Mouse (Mus musculus): ENCODE data around the gene Cdadc1. TPM values are rescaled to one million over a fixed set of nuclear protein-coding genes. Genes with fewer than 3 reads are reported as not detected.
"Not testable (repeated sequence)": the region's sequence is repeated elsewhere in the genome, so short reads cannot be mapped to it uniquely, and the experiment has no call there.

The Cdadc1 gene
- polyA plus RNA-seq, 1 experiment from 2014 or later: 35.2 TPM

DNA sequence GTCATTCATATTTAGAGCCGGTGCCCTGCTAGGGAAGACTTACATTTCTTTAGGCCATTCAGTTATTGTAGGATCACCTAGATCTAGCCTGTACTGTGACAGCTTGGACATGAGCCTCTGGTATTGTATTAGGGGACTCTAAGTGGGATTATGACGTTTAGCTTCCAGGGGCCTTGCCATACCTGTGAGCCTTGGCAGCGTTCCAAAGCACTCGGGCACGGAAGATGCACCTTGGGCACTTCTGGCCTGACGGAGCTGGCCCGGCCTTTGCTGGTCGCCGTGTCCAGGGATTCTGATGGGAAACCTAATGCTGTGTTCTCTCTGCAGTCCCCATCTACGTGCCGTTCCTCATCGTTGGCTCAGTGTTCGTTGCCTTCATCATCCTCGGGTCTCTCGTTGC, 31.5 kb upstream of the Cdadc1 start:
- Histone ChIP-seq H3K27me3 (peaks cover 22% of the 10 kb centered on the region), H3K4me2 (replicated peaks) (no peak overlapping the region), H3K4me1 (peaks cover 35% of the 10 kb centered on the region), H3K36me3 (0 out of 2 replicates have a peak, but pooled peaks cover 2% of the 10 kb centered on the region), H3K27ac (no peak overlapping the region), H3K4me3 (no peak overlapping the region), H3K9me3 (replicated peaks) (no peaks in the 10 kb centered on the region), H3K9ac (no peak overlapping the region)
- WGBS: 89% methylated on average over 15 of the region's 15 CpGs
- no peak for ATAC-seq (ENCODE audit: low FRiP score)

DNA sequence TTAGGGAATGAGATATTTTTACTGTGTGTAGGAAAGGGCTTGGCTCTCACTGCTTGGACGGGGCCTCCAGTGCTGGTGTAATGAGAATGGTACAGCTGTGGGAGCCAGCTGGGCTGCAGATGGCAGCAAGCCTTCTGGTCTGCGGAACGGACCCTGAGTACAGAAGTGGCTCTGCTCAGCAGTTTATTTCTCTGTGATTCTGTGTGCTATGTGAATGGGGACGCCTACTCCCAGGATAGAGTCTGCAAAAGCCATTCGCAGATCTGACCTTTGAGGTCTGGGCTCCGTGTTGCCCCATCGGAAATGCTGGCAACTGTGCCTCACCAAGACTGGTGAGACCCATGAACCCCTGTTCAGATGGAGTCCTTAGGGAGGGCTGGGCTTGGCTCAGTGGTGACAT, 30.1 kb upstream of the Cdadc1 start:
- Histone ChIP-seq H3K4me2 (replicated peaks) (peak overlapping the region; percentile 67), H3K27ac (peak overlapping the region; percentile 48), H3K27me3 (peaks cover 34% of the 10 kb centered on the region), H3K9ac (peak overlapping the region; percentile 45), H3K4me3 (peak overlapping the region; percentile 60), H3K4me1 (peaks cover 35% of the 10 kb centered on the region), H3K36me3 (0 out of 2 replicates have a peak, but pooled peaks cover 2% of the 10 kb centered on the region), H3K9me3 (replicated peaks) (no peaks in the 10 kb centered on the region)
- no peak for ATAC-seq (ENCODE audit: low FRiP score)
- 44% methylated on average over 7 of the region's 7 CpGs for WGBS

DNA sequence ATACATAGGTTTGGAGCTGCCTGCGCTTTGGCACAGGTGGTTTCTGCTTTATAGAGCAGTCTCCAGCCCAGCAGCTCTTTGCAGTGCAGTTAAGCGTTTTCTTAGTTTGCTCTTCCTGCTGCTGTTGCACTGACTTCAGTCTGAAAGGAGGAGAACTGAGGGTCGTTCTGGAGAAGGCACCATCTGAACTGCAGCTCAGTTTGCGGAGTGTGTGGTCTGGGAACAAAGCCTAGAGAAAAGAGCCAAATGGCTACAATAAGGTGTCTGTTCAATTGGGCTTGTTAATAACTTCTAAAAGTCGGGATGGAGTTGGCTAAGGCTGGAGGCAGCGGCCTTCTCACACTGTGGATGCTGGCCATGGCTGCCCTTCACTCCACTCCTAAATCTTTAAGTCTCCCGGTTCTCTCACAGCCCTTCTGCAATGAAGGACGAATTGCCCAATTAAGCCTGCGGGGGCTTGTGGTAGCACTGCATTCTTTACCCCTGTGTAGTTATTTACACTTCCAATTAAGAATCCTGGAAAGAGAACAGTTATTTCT, 29.5 kb upstream of the Cdadc1 start:
- Histone ChIP-seq H3K27ac (peak overlapping the region; percentile 12; the same call in 1 of the 2 replicates), H3K27me3 (peaks cover 38% of the 10 kb centered on the region)

DNA sequence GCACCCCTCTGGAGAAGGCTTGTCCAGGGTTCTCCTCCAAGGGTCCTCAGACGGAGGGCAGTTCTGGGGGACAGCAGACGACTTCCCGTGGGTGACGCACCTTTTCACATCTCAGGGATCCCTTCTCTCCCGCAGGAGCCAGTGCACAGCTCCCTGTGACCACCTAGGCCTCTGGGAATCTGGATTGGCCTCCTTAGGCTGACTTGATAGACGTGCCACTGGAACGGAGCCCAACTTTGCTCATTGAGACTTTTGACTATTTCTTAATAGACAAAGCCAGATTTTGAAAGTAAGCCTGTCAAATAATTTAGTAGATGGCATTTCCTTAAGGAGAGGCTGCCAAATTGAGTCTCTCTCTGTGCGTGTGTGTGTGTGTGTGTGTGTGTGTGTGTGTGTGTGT, 29.0 kb upstream of the Cdadc1 start:
- H3K9ac ChIP-seq: peak overlapping the region; percentile 70
- peak overlapping the region; percentile 67 for H3K4me2 ChIP-seq (replicated peaks)
- peaks cover 42% of the 10 kb centered on the region for H3K27me3 ChIP-seq
- no peak overlapping the region; the same call in 1 of the 2 replicates for H3K27ac ChIP-seq
- H3K36me3 ChIP-seq: 0 out of 2 replicates have a peak, but pooled peaks cover 2% of the 10 kb centered on the region
- no peak for ATAC-seq (ENCODE audit: low FRiP score)
- peak overlapping the region; percentile 60 for H3K4me3 ChIP-seq
- WGBS: 35% methylated on average over 8 of the region's 8 CpGs
- H3K9me3 ChIP-seq (replicated peaks): no peaks in the 10 kb centered on the region
- peaks cover 35% of the 10 kb centered on the region for H3K4me1 ChIP-seq

More for the DNA sequence above, 29.5 kb upstream of the Cdadc1 start:
- ATAC-seq (ENCODE audit: low FRiP score): no peak
- Histone ChIP-seq H3K9me3 (replicated peaks) (no peaks in the 10 kb centered on the region), H3K9ac (peak overlapping the region; percentile 70), H3K4me2 (replicated peaks) (peak overlapping the region; percentile 67), H3K36me3 (0 out of 2 replicates have a peak, but pooled peaks cover 2% of the 10 kb centered on the region), H3K4me1 (peaks cover 35% of the 10 kb centered on the region), H3K4me3 (peak overlapping the region; percentile 60)
- 36% methylated on average over 9 of the region's 9 CpGs for WGBS

DNA sequence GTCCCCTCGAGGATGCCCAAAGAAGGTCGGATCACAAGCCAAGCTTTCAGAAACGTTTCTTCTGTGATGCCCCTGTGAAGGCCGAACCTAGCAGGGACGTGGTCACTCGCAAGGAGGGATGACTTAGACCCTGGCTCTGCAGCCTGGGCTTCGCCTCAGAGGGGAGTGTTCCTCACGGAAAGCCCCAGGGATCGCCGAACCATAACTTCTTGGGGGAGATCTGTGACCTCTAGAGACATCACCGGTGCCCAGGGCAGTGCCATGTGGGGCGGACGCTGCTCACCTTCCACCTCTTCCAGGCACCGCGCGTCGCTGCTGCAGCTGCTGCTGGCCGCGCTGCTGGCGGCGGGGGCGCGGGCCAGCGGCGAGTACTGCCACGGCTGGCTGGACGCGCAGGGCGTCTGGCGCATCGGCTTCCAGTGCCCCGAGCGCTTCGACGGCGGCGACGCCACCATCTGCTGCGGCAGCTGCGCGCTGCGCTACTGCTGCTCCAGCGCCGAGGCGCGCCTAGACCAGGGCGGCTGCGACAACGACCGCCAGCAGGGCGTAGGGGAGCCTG, 28.1 kb upstream of the Cdadc1 start:
- peak overlapping the region; percentile 67 for H3K4me2 ChIP-seq (replicated peaks)
- peak; percentile 68 for ATAC-seq (ENCODE audit: low FRiP score)
- H3K4me3 ChIP-seq: peak overlapping the region; percentile 60
- no peaks in the 10 kb centered on the region for H3K9me3 ChIP-seq (replicated peaks)
- 0 out of 2 replicates have a peak, but pooled peaks cover 2% of the 10 kb centered on the region for H3K36me3 ChIP-seq
- peaks cover 42% of the 10 kb centered on the region for H3K27me3 ChIP-seq
- WGBS: under 1% methylated on average over 51 of the region's 51 CpGs
- H3K4me1 ChIP-seq: peaks cover 35% of the 10 kb centered on the region
- H3K9ac ChIP-seq: peak overlapping the region; percentile 70
- peak overlapping the region; percentile 82 for H3K27ac ChIP-seq

DNA sequence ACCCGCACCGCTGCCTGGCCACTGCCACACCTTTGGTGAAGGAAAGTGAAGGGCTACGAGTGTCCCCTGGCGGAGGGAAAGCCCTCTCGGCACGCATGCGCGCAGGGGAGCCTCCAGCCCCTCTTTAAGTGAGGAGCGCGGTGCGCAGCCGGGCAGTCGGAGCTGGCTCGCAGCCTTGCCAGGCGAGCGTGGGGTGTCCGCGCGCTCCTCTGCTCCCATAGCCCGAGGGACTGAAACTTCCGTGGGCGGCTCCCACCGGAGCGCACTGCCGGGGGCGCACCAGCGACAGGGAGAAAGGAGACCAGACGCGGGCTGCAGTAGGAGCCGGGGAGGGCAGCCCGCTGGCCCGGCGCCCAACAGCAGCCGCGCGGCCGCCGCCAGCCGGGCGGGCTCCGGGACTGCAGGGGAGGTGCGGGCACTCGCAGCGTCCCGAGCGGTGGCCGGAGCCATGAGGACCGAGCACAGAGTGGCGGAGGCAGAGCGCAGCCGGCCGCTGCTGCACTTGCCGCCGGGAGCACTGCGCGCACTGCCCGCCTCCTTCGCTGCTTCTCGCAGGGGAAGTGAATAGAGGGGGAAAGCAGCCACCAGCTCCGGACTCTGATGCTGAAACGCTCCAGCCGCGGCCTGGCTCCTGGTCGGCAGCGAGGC, 27.5 kb upstream of the Cdadc1 start, which contains the start of gene Shisa2:
Gene Shisa2, plus strand, starts transcription at position 151 of the 648 bp plus-strand sequence.
- peak; percentile 92 for ATAC-seq (ENCODE audit: low FRiP score)

DNA sequence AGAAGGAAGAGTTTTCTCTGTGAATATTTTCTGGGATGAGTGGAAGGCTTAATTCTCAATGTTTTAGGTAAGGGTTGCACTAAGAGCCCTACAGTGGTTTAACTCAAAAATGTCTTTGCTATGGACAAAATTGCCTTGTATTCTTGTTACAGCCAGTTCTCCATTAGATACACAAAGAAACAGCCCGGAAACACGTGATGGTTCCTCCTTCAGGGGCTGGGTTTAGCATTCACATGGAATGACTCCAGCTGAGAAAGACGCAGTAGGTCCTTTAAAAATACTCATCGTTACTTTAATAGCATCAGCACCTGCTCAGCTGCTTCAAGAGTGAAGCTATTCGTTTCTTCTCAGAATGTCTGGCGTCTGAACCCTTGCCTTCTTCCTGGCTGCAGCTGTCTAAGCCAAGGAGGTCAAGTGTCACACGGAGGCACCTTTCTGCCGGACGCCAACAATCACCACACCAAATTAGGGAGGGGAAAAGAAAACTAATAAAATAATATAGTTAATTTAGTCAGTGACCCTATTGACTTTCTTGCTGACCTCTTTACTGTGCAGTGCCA, 26.6 kb upstream of the Cdadc1 start:
- H3K4me3 ChIP-seq: no peak overlapping the region
- H3K9me3 ChIP-seq (replicated peaks): no peaks in the 10 kb centered on the region
- no peak overlapping the region for H3K9ac ChIP-seq
- H3K36me3 ChIP-seq: no peaks in the 10 kb centered on the region
- WGBS: 39% methylated on average over 9 of the region's 9 CpGs
- peaks cover 42% of the 10 kb centered on the region for H3K27me3 ChIP-seq
- peaks cover 34% of the 10 kb centered on the region for H3K4me1 ChIP-seq
- H3K27ac ChIP-seq: no peak overlapping the region
- no peak for ATAC-seq (ENCODE audit: low FRiP score)
- peak overlapping the region; percentile 67; the same call in 1 of the 2 replicates for H3K4me2 ChIP-seq (replicated peaks)

More for the DNA sequence above, 27.5 kb upstream of the Cdadc1 start, which contains the start of gene Shisa2:
- Histone ChIP-seq H3K27me3 (peaks cover 42% of the 10 kb centered on the region), H3K4me1 (peaks cover 35% of the 10 kb centered on the region), H3K27ac (peak within 1 kb of the TSS; percentile 82), H3K4me2 (replicated peaks) (peak within 1 kb of the TSS; percentile 67), H3K9ac (peak within 1 kb of the TSS; percentile 70), H3K36me3 (0 out of 2 replicates have a peak, but pooled peaks cover 2% of the 10 kb centered on the region), H3K9me3 (replicated peaks) (no peaks in the 10 kb centered on the region), H3K4me3 (peak within 1 kb of the TSS; percentile 60)
- under 1% methylated on average over 60 of the region's 65 CpGs for WGBS

DNA sequence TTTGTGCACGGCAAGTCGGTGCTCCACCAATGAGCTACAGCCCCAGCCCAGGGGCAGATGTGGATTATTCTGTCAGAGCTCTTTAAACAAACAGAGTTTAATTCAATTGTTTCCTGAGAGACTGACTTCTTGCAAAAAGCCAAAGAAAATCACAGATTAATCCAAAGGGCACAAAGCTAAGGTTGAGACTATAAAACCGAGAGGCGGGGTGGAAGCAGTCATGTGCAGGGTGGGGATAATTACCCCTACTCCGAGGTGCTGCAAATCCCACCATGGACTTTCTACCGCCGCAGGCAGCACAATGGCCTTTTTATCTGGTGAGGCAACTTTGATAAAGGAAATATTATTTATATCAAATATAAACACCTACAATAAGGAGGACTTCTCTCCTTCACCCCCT, 19.0 kb upstream of the Cdadc1 start:
- 70% methylated on average over 7 of the region's 7 CpGs for WGBS
- Histone ChIP-seq H3K27me3 (no peaks in the 10 kb centered on the region), H3K4me3 (no peak overlapping the region), H3K4me1 (no peaks in the 10 kb centered on the region), H3K36me3 (no peaks in the 10 kb centered on the region), H3K9ac (no peak overlapping the region), H3K4me2 (replicated peaks) (no peak overlapping the region), H3K27ac (no peak overlapping the region), H3K9me3 (replicated peaks) (no peaks in the 10 kb centered on the region)
- no peak for ATAC-seq (ENCODE audit: low FRiP score)

DNA sequence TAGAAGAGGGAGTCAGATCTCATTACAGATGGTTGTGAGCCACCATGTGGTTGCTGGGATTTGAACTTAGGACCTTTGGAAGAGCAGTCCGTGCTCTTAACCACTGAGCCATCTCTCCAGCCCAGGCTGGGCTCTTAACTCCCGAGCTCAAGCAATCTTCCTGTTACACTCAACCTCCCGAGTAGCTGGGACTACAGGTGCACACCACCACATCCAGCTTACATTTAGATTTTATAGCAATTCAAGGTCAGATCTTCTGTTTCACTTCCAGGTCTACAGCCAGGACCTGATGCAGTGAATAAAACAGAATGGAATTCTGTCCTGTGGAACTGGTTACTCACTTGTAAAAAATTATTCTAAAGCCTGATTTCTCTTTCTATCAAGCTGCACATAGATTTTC, 16.4 kb upstream of the Cdadc1 start:
- whole genome bisulfite sequencing: 87% methylated on average over 3 of the region's 3 CpGs
- not testable (repeated sequence) for H3K27ac ChIP-seq; ATAC-seq (ENCODE audit: low FRiP score); H3K4me1 ChIP-seq; H3K9ac ChIP-seq; H3K4me3 ChIP-seq; H3K36me3 ChIP-seq; H3K9me3 ChIP-seq (replicated peaks); H3K27me3 ChIP-seq; H3K4me2 ChIP-seq (replicated peaks)

DNA sequence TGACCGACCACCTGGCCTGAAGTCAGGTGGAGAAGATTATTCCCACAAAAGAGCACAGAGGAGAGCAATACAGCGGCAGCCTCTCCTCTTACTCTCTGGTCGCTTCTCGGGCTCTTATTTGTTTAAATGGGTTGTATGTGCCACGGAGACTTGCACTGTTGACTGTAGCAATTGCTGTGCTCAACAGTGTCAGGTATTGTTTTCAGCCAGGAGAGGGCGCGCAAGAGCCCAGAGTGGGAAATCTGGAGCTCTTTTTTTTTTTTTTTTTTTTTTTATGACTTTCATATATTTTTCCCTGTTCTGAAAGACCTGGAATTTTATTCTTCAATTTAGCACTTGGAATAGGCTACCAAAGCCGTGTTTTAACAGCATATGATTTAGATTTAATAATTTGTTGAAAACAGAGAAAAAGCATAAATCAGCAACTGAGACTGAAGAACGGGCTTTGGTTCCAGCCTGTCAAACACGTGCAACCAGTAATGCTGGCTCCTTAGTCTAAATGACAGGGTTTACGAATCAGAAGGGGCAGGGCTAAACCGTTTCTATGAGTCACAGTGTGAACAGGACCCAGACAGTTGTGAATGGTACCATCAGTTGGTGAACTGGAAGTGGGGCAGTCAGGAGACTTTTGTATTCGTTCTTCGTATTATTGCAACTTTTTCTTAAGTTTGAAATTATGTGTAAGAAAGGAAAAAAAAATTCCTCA, 15.3 kb upstream of the Cdadc1 start:
- Histone ChIP-seq H3K9ac (no peak overlapping the region), H3K4me3 (no peak overlapping the region), H3K4me1 (no peaks in the 10 kb centered on the region), H3K9me3 (replicated peaks) (no peaks in the 10 kb centered on the region), H3K4me2 (replicated peaks) (no peak overlapping the region), H3K27ac (no peak overlapping the region), H3K27me3 (no peaks in the 10 kb centered on the region), H3K36me3 (no peaks in the 10 kb centered on the region)
- 58% methylated on average over 14 of the region's 14 CpGs for WGBS
- no peak for ATAC-seq (ENCODE audit: low FRiP score)

DNA sequence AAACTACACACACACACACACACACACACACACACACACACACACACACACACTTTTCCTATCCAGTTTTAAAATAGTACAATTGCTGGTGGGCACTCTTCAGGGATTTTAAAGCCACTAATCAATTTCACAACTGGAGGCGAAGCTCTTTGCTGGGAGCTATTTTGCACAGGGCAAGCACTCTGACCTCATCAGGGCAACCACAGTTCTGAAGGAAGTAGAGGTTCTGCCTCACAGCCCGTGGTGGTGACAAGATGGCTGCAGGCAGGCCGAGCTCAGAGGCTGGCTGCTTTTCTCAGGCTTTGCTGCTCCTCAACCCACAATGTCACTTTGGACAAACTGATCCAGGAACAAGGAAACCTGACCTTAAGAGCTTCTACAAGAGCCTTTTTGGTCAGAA, 9.3 kb upstream of the Cdadc1 start:
- WGBS: 43% methylated on average over 3 of the region's 3 CpGs
- Histone ChIP-seq H3K4me2 (replicated peaks) (no peak overlapping the region), H3K27me3 (peaks cover 13% of the 10 kb centered on the region), H3K27ac (no peak overlapping the region), H3K36me3 (no peaks in the 10 kb centered on the region), H3K9me3 (replicated peaks) (no peaks in the 10 kb centered on the region), H3K9ac (no peak overlapping the region), H3K4me1 (no peaks in the 10 kb centered on the region), H3K4me3 (no peak overlapping the region)
- no peak for ATAC-seq (ENCODE audit: low FRiP score)
